Mouse (Mus musculus): ENCODE data around the gene Stat6.

The Stat6 gene

DNA sequence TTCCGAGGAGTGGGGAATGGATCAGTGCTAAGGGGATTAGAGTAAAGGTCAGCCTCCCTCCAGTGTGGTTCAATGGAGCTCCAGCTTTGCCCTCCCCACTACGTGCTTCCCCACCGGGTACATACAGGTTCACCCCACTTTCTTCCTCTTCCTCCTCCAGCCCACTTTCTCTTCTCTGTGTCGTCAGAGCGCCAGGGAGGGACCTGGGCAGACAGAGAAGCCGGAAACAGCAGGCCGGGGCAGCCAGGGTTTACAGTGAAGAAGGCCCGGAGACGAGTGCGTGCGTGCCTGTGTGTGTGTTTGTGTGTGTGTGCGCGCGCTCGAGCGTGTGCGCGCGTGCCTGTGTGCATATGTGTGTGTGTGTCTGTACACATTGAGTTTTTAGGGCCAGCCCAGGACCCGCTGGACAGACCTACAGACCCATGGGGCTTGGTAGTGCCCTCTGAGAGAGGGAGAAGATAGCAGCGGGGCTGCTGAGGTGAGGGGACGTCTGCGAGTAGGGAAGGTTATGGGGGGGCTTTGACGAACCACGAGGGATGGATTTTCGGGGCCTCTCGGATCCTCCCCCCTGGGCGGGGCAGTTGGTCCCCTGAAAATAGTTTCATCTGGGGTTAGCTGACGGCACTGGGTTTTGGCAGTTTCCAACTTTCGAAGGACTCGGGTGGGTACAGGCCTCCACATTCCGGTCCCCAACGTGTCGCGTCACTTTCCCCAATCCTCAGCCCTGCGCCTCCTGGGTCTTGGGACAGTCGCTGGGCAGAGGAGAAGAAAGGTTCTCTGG is at the start of gene Stat6:
TSS of gene Stat6 (plus strand) at position 215 of the 781 bp plus-strand sequence.
- peak; percentile 61 for DNase-seq

DNA sequence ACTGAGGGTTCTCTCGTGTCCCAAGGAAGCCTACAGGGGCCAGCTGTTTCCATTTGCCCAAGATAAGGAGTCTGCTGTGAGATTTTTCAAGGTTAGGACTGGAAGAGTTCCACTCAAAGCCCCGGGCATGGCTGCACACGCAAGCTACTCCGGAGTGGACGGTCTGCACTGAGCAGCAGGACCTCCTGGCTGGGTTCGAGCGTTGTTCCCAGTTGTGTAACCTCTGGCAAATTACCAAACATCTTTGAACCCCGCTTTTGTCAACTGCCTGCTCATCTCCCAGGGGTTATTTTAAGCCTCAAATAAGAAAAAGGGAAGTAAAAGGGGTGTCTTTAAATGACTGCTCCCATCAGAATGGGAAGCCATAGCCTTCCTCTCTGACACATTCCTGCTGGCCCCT is 48.4 kb upstream of the Stat6 start:
- DNase-seq: no peak

DNA sequence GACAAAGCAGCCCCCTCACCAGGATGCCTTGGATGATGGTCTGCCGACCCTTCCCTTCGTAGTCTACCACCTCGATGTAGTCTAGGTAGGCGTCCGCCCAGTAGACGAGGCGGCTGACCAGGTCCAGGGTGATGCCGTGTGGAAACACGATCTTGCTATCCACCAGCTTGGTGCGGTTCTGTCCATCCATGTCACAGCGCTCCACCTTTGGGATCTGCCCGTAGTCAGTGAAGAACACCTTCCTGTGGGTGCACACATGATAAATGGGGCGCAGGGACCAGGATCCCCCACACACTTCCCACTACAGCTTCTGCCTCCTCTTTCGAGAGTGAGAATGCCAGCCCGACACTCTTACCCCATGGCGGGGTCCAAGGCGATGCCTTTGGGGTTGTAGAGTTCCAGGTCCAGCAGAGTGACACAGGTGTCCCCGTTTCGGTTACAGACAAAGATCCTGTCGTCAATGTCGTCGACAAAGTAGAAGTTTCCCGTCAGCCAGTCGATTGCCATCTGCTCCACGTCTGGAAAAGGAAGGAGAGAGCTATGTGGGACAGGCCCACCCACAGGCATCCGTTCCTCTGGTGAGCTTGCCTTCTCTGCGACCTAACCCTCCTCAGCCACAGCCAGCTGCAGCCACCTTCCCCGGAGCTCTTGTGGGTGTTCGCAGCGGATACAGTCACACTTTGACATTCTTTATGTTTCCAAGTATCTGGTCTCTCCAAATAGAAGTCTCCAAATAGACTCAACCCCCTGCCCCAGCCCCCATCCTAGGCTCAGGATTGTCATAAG is 47.7 kb upstream of the Stat6 start:
- no peak for DNase-seq

DNA sequence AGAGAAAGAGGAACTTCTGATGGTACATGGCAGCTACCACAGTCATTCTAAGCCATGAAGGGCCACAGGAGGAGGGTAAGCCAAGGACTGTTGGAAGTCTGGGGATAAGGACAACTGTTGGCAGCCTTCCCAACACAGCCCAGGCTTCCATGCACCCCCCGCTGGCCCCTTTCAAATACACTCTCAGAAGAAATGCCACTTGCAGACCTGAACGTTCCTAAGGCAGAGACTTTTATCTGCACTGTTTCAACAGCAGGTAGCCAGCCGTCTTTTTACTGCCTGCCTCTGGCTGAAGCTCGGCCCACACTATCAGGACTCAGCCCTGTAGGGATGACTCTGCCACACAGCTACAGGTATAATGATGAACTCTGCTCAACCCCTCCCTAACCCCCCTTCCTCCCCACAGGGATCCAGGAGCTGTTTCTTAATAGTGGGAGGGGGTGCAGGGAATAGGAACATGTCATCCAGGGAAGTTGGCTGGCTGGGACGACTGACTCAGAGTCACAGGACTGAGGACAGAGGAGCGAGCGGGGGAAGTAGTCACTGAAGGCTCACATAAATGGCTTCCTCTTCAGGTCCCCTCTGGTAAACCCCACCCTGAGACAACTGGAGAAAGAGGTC is 46.4 kb upstream of the Stat6 start:
- DNase-seq: peak; percentile 77

DNA sequence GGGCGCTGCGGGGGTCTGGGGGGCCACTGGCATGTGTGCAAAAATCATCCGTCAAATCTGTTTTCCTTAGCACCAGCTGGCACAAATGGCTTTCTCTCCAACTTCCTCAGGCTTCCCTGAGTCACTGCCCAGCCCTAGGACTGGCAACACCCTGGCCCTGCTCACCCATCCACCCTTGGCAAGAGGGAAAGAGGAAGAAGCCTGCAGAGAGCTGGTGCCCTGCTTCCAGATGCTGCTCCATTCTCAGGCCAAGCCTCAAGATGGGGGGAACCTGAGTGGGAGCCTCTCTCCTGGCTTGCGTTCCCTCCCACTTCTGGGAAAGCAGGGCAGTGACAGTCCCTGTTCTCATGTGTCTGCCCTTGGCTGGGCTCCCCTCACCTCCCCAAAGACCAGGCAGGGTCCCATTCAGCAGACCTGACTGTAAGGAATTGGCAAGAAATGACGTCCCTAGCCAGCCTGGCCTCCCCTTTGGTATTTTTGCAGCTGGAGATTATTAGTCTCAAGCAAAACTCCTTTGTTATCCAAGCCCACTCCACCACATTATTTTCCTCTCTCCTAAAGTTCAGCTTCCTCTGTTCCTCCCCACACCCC is 45.4 kb upstream of the Stat6 start:
- DNase-seq: peak; percentile 91

DNA sequence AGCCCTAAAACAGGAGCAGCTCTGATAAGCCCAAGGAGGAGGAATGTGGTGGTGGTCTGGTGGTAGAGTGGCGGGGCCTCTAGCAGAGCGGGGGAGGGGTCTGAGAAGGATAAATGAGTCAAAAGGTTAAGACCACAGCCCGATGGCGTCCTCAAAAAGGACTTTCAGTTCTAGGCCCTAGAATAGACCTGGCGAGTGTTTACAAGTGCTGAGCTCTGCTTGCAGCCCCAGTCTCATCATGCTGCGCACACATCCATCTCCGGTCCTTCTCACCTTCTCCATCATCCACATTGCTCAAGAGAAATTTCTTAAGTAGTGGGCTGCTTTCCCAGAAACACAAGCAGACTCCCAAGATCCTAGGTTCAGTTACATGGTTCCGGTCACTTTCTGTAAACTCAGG is 44.2 kb upstream of the Stat6 start:
- DNase-seq: no peak

DNA sequence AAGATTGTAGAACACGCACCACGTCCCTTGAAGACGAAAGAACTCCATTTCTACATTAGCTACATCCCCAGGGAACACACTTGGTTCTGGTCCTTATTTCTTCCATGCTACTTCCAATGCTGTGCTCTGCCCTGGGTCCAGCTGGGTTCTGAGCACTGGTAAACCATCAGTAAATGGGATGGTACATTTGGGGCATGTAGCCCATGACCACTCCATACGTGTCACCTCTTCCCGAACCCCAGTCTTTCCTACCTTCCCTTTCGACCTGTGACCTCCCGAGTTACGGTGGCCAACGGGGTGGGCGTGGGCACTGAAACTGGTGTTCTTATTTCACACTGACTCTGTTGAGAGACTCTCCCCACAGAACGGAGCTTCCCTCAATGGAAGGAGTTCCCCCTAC is 43.5 kb upstream of the Stat6 start:
- DNase-seq: no peak

DNA sequence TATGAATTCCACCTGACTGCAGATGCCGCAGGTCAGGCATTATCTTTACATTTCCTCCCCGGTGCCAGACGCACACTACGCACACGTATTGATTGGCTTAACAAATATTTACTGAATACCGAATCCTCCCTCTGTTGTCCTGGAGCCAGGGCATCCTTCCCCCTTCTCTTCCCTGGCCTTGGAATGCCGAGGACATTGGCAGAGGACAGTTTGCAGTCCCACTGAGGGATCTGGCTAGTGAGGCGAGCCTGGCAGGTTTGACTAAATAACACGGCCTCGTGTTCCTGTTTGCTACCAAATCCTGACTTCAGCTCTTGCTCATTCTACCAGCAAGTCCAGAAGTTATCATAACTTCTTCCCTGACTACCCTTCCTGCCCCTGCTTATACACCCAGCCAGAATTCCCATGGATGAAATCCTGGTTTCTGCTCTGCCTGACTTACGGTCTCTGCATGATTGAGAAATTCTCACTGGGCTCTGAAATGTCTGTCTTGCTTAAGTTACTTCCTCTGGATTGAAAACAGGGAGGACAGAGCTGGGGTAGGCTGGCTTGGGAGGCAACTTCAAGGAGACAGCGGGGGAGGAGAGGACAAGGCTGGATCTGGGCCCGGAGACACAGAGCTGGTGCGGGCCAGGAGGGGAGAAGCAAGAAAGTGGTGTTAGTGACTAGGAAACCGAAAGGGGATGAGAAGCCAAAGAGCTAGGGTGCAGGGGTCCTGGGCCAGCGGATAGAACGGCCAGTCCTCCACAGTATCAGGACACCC is 42.8 kb upstream of the Stat6 start:
- peak; percentile 74 for DNase-seq

DNA sequence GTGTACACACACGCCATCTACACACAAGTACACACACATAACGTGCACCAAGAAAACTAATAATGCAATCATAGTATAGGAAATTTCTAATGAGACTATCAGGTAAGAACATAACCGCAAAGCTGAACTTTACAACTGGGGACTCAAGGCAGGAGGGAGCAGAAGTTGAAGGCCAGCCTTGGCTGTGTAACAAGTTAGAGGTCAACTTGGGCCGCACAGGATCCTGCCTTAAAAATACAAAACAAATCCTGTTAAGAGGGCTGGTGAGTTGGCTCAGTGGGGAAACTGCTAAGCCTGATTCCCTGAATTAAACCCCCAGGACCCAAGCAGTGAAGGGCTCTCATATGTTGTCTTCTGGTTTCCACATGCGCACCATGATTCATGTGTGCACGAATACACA is 40.6 kb upstream of the Stat6 start:
- no peak for DNase-seq

DNA sequence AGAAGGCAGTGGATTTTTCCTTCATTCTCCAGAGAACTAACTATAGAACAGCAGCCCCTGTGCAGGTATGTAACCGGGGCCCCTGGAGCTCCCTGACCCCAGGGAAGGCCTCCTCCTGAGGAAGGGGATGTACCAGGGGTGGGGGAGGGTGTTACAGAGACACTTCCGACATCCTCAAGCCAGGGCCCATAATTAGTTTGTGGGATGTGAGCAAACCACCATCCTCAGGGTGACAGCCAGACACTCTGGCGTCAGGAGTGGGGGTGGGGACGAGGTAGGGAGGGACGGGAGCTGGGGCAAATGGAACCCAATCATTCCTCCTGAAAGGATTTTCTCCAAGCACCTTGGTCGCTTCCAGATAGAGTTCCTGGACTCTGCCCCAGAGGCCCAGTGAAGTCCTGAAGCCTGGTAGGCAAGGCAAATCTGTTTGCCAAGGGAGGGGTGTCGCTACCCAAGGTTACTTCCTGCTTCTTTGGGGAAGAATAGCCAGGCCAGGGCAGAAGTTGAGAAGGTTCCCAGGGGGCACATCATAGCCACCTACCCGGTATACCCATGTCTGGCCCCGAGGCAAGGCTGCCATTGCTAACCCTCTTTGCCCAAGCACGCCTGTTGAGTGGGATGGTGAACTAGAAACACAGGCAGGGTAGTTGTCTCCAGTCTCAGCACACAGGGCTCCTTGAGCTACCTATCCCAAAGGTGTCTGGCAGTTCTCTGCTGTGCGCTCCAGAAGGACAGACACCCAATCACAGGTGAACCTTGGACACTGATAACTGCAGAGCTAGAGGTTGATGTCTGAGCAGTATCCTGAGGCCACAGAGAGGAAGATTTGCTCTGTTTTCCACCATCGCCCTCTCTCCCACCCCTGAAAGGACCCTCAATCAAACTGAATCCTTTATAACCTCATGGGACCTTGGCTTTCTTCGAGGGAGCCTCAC is 39.1 kb upstream of the Stat6 start:
- DNase-seq: no peak

DNA sequence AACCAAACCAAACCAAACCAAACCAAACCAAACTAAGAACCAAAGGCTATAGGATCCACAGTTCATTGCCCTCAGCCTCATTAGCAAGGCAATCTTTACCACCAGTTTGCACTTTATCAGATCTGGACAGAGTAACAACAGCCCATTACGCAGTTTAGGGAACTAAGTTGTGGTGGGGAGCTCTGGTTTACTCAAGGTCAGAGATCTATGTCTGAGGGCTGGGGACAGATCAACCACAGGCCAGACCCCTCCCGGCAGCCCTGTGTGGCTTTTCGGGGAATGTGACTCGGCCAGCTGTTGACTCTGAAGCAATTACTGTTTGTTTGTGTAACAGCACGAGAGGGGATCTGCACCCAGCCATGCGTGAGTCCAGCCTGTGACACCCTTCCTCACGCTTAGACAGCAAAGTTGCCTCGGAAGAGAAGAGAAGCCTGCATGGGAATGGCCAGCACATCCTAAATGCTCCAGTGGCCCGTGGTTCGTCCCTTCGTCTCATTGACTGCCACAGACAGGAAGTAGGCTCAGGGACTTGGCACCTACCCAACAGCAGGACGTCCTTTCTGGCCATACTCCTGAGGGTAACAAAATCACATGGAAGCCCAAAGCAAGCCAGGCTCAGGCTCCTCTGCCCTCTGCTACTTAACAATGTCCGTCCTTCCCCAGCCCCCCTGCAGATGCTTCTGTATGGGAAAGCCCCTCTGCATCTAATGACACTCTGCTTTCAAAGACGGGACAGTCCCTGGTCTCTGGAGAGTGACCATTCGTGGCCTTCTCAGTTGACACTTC is 38.1 kb upstream of the Stat6 start:
- DNase-seq: peak; percentile 61

DNA sequence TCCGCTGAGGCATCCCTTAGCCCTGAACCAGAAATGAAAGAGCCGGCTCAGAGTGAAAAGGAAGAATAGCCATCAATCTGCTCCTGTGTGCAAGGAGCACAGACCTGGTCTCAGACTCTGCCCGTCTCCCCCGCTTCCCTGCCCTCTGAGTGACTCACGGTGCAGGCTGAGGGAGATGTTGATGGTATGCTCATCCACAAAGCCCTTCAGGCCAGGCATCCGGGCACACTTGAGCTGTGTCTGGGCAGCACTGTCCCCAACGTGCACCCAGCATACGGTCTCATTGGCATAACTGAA is 37.6 kb upstream of the Stat6 start:
- DNase-seq: no peak

DNA sequence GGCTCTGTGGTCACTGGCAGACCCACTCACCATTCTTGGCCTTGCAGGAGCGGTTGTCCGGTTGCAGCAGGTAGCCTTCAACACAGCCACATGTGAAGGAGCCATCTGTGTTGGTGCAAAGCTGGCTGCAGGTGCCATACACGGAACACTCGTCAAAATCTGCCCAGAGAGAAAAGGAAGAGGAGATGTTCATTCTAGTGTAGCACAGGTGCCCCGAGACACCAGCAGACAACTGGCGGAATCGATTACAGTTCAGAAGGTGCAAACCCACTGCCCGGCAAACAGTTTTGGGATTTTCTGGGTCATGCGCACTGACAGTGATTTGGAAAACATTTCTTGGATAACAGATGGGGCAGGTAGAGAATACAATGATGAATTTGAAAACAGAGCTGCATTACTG is 37.0 kb upstream of the Stat6 start:
- DNase-seq: no peak

DNA sequence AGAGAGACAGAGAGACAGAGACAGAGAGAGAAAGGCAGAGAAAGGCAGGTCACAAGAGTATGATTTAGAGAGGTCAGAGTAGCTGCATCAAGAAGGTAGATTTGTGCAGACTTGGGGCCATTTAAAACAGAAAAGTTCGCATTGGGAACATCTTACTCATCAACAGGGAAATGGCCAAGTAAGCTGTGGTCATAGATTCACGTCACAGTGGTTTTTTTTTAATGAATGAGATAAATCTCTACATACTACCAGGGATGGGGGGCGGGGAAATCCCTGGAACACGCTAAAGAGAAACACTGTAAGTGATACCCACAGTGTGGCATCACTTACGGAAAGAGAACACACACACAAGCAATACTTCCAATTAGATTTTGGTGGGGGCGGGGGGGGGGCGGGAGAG is 35.7 kb upstream of the Stat6 start:
- DNase-seq: no peak

DNA sequence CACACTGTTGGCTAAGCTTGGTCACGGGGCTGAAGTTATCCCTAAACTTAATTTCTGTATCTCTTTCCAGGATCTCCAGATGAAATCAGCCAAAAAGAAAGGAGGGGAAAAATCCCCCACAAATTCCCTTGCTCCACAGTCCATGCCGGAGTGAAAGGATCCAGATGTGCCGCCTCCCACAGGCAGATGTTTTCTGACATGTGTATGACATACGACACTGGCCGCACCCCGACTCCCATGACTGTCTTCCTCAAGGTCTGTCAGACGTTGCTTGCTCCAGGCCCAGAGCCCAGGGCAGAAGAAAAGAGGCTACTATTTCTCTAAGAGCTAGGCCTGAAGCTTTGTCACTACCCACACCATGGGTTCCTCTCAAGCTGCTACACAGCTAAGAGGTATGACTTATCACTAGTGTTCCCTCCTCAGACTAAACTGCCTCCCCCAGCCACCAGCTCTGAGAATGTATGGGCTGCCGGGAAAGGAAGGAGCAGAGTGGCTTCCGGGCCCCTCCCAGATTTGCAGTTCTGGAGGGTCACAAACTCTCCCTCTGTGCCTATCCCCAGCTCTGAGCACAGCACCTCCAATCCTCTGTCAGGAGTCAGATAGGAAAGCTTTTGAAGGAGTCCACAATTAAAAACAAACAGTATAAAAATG is 33.2 kb upstream of the Stat6 start:
- DNase-seq: no peak

DNA sequence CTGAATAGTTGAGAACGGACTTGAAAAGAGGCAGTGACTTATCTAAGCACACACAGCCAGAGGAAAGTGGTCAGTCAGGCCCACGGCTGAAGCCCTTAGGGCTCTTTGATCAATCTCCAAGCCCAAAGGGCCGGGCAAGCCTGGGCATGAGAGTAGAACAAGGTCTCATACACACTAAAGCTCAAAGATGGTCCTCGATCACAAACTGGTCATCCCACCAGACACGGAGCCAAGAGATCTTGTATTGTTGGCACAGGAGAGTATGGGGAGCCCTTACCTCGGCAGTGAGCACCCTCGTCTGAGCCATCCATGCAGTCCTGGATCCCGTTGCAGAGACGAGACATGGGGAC is 32.7 kb upstream of the Stat6 start:
- DNase-seq: no peak

DNA sequence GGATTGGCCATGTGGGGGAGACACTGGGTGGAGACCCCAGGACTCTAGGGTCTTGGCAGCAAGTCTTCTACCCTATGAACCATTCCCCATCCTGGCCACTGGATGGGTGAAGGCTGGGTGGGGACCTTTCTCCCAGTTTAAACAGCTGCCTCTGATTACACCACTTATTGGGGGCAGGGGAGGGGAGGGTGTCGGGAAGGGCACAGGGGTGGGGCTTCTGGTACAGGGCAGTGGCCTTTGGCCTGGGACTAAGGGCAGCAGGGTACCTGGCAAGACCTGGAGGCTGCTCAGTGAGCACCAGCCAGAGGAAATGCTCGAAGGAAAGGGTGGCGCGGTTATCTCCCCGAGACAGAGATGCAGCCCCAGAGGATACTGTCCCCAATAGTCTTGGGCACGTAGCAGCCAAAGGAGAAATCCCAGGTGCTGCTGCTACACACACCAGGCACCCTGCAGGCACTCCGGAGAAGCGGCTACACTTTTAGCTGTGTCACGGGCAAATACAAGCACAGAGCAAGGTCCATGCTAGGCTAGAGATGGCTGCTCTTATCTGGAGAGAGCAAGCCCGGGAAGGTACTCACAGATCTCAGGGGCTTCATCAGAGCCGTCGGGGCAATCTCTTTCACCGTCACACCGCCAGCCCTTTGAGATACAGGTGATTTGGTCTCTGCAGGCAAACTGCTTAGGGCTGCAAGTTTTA is 30.6 kb upstream of the Stat6 start:
- no peak for DNase-seq

DNA sequence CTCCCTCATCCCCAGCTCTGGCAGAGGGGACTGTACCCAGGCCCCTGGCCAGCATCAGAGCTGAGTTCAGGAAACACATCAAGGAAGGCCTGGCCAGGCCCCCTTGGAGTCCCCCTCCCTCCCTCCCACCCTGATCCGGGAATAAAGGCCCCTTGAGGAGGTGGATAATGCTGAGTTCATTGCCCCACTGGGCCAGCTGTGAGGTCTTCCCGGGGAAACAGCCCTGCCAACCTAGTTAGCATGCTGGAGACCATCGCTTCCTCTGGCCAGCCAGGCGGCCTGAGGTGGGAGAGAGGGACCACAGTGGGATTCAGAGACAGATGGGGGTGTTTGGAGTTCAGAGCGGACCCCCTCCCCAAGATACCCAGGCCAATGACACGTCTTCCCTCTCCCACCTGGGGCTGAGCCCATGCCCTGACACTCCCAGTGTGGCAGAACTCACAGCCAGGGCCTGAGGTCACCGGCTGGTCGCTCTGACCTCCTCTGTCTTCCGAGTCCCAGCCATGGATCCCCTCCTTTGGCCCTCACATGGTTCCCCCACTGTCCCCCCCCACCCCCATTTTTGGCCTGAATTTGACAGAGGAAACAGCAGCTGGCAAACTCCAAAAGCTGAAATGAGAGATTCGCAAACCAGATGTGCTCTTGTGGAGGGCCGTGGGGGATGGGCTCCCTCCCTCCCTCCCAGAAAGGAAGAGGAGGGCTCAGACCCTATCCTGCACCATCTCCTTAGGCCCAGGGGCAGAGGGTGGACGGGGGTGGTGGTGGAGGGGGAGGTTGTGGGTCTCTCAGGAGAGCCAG is 28.4 kb upstream of the Stat6 start:
- DNase-seq: peak; percentile 58

DNA sequence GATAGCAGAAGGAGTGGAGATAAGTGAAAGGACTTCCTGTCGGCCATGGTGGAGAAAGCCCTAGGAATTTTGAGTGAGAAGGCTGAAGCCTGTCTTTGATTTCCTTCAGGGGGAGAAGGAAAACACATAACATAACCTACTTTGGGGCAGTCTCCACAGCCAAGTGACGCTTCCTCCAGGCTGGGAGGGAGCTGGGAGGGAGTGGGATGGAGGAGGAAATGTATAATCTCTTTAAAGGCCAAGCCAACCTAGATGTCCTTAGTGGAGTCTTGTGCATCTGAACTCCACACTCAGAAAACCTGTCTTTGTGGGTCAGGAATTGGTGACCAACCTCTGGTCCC is 27.8 kb upstream of the Stat6 start:
- no peak for DNase-seq

Data from cerebellum, adult 9-11 months (tissue).